In the genomic region with DNA sequence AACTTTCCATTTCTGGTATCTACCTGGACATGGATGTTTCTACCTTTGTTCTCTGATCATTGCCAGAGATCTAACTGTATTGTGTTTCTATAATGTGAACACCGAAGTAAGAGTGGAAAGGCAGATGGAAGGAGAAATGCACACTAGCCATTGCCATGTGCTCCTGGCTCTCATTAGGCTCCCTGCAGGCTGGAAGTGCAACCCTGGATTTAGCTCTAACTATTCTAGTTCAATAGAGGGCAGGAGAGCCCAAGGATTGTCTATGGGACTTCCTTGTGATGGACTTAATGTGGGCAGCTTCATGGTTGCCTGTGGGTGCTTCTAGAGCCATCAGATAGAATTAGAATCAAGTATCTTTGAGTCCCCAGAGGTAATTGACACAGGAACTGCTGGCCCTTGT, we compare ENCODE assay signal across 25 mouse cellular contexts.
DNase-seq lines count a peak whose midpoint lies in the region; ATAC-seq and TF ChIP-seq lines count a peak whose summit lies in the region.
"Had no signal": no experiment of that assay in that cellular context is flagged by ENCODE, and none has a peak within 500 bp of the region (broad histone marks: within the 10 kb centered on the region; RNA-seq: fewer than 3 reads in every experiment).

No protein-coding gene starts in this region.

- peak; percentile 92 for ATAC-seq in cerebellum, adult (ENCODE audit: insufficient number of reproducible peaks, low FRiP score, low TSS enrichment)
- ATAC-seq in midbrain, postnatal 0 days (ENCODE audit: low FRiP score) = no peak
- ATAC-seq in midbrain, embryonic 13.5 days = no peak
- ATAC-seq: forebrain, embryonic 14.5 days; midbrain, embryonic 15.5 days had no signal

- H3K36me3 ChIP-seq in midbrain, postnatal 0 days (ENCODE audit: insufficient read depth, low read length) = no peaks in the 10 kb centered on the region
- H3K36me3 ChIP-seq in midbrain, embryonic 13.5 days = no peaks in the 10 kb centered on the region
- H3K36me3 ChIP-seq in thymus, adult 2 months (ENCODE audit: control insufficient read depth, insufficient read depth, low read length) = no peaks in the 10 kb centered on the region
- H3K36me3 ChIP-seq: embryonic facial prominence, embryonic 15.5 days; heart, embryonic 12.5 days; limb, embryonic 10.5 days; liver, embryonic 15.5 days; lung, embryonic 15.5 days; midbrain, embryonic 15.5 days; neural tube, embryonic 13.5 days had no signal

- peak; percentile 15; the same call in 1 of the 2 replicates for TF ChIP-seq CTCF in midbrain, postnatal 0 days (IDR thresholded peaks at IDR 0.05)
- no peak for TF ChIP-seq CTCF in thymus, adult 2 months (IDR thresholded peaks at IDR 0.05; ENCODE audit: borderline replicate concordance, control insufficient read depth, extremely low read depth, insufficient read depth, low read length, poor library complexity)

- H3K9ac ChIP-seq in midbrain, postnatal 0 days (replicated peaks; ENCODE audit: low read length, poor library complexity, severe bottlenecking) = no peak overlapping the region
- no peak overlapping the region for H3K9ac ChIP-seq in midbrain, embryonic 13.5 days (replicated peaks)
- H3K9ac ChIP-seq: embryonic facial prominence, embryonic 15.5 days; heart, embryonic 12.5 days; liver, embryonic 15.5 days; lung, embryonic 15.5 days; midbrain, embryonic 15.5 days; neural tube, embryonic 13.5 days had no signal

- 100% methylated on average over 1 of the region's 1 CpGs for WGBS in midbrain, postnatal 0 days
- 94% methylated on average over 1 of the region's 1 CpGs for WGBS in midbrain, embryonic 13.5 days
- 95% methylated on average over 1 of the region's 1 CpGs for WGBS in thymus, adult 2 months

- no peak overlapping the region for H3K27ac ChIP-seq in midbrain, postnatal 0 days (ENCODE audit: low read depth, low read length)
- no peak overlapping the region for H3K27ac ChIP-seq in midbrain, embryonic 13.5 days
- no peak overlapping the region for H3K27ac ChIP-seq in thymus, adult 2 months (ENCODE audit: control insufficient read depth, insufficient read depth, low read length)
- H3K27ac ChIP-seq: embryonic facial prominence, embryonic 15.5 days; limb, embryonic 10.5 days; liver, embryonic 15.5 days; lung, embryonic 15.5 days; midbrain, embryonic 15.5 days; neural tube, embryonic 13.5 days had no signal

- TF ChIP-seq POLR2A in thymus, adult 2 months (IDR thresholded peaks at IDR 0.05; ENCODE audit: control insufficient read depth, extremely low read depth, insufficient read depth, low read length, poor library complexity) = no peak

- no peak overlapping the region for H3K4me3 ChIP-seq in midbrain, postnatal 0 days (ENCODE audit: low read depth, low read length)
- no peak overlapping the region for H3K4me3 ChIP-seq in midbrain, embryonic 13.5 days (replicated peaks)
- no peak overlapping the region for H3K4me3 ChIP-seq in thymus, adult 2 months (ENCODE audit: control insufficient read depth, insufficient read depth, low read length)
- H3K4me3 ChIP-seq: embryonic facial prominence, embryonic 15.5 days; heart, embryonic 12.5 days; limb, embryonic 10.5 days; liver, embryonic 15.5 days; lung, embryonic 15.5 days; megakaryocyte, embryonic 14.5 days; midbrain, embryonic 15.5 days; myocyte; neural tube, embryonic 13.5 days had no signal

- H3K4me1 ChIP-seq in midbrain, postnatal 0 days (ENCODE audit: insufficient read depth, low read length) = no peaks in the 10 kb centered on the region
- no peaks in the 10 kb centered on the region for H3K4me1 ChIP-seq in midbrain, embryonic 13.5 days (replicated peaks)
- no peaks in the 10 kb centered on the region for H3K4me1 ChIP-seq in thymus, adult 2 months (replicated peaks; ENCODE audit: control insufficient read depth, insufficient read depth, low read length)
- H3K4me1 ChIP-seq: embryonic facial prominence, embryonic 15.5 days; heart, embryonic 12.5 days; limb, embryonic 10.5 days; liver, embryonic 15.5 days; lung, embryonic 15.5 days; megakaryocyte, embryonic 14.5 days; midbrain, embryonic 15.5 days; neural tube, embryonic 13.5 days had no signal

- no peak overlapping the region for H3K4me2 ChIP-seq in midbrain, postnatal 0 days (ENCODE audit: low read depth, low read length, poor library complexity, severe bottlenecking)
- H3K4me2 ChIP-seq in midbrain, embryonic 13.5 days (replicated peaks) = no peak overlapping the region
- H3K4me2 ChIP-seq: embryonic facial prominence, embryonic 15.5 days; heart, embryonic 12.5 days; liver, embryonic 15.5 days; lung, embryonic 15.5 days; midbrain, embryonic 15.5 days; neural tube, embryonic 13.5 days had no signal

- H3K9me3 ChIP-seq in midbrain, postnatal 0 days (ENCODE audit: low read length) = no peaks in the 10 kb centered on the region
- no peaks in the 10 kb centered on the region for H3K9me3 ChIP-seq in midbrain, embryonic 13.5 days
- H3K9me3 ChIP-seq: embryonic facial prominence, embryonic 15.5 days; heart, embryonic 12.5 days; limb, embryonic 10.5 days; liver, embryonic 15.5 days; lung, embryonic 15.5 days; midbrain, embryonic 15.5 days; neural tube, embryonic 13.5 days had no signal

- H3K27me3 ChIP-seq in midbrain, postnatal 0 days (ENCODE audit: insufficient read depth, low read length) = no peaks in the 10 kb centered on the region
- no peaks in the 10 kb centered on the region for H3K27me3 ChIP-seq in midbrain, embryonic 13.5 days
- no peaks in the 10 kb centered on the region for H3K27me3 ChIP-seq in thymus, adult 2 months (ENCODE audit: control insufficient read depth, insufficient read depth, low read length)
- H3K27me3 ChIP-seq: embryonic facial prominence, embryonic 15.5 days; heart, embryonic 12.5 days; liver, embryonic 15.5 days; lung, embryonic 15.5 days; megakaryocyte, embryonic 14.5 days; midbrain, embryonic 15.5 days; neural tube, embryonic 13.5 days had no signal

- DNase-seq in cerebellum, postnatal 4 days (ENCODE audit: low spot score in 2 of 2) = no peak
- peak; percentile 37 for DNase-seq in midbrain, postnatal 0 days (ENCODE audit: low spot score)
- peak; percentile 68 to 78 for DNase-seq in cerebellum, postnatal 10 days
- no peak for DNase-seq in testis, postnatal 10 days (ENCODE audit: low spot score)
- no peak for DNase-seq in thymus, adult 2 months
- DNase-seq: adrenal gland, postnatal 14 days; gastrocnemius, postnatal 10 days; heart, adult 11 months; heart, postnatal 14 days; kidney, adult 18-20 months; kidney, postnatal 4 days; liver; lung, postnatal 36 days had no signal

Comparison
In these comparisons a context has a peak if more than half of its experiments do, and no peak if none do; other contexts are left out.
1. DNase-seq: peak in midbrain, postnatal 0 days (single experiment) and cerebellum, postnatal 10 days (2 of 2); none in cerebellum, postnatal 4 days (0 of 2), testis, postnatal 10 days (single experiment) and thymus, adult 2 months (single experiment).